Mouse (Mus musculus) frontal cortex, postnatal 14 days (tissue): ENCODE results near the gene B3gntl1.
"Not testable (repeated sequence)": the region's sequence is repeated elsewhere in the genome, so short reads cannot be mapped to it uniquely, and the experiment has no call there.

Source experiments
- DNase-seq, 2 experiments: peaks; one replicate each; pipeline ENCODE4 v3.0.0; 2022; ENCODE audit warnings: low spot score in 2 of 2

B3gntl1 gene

DNA sequence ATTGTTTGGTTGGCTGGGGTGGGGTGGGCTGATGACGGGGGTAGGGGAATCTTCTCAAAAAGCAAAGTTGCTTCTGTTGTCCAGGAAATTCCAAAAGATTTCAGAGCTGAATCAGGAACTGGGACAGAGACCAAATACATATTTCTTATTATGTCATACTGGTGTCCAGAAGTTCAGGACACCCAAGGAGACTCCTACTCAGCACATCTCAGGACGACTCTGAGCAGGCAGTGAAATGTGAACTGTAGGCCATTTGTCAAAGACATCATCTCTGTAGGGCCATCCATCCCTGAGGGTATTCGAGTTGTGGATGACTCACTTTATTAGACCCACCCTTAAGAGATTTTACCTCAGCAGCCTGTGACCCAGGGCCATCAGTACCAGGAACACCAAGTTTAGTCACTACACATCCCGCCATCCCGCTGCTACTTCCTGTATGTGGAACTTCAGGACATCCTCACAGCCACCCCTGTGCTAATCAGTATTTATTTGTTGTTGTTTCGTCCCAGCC lies 12.6 kb upstream of the B3gntl1 start:
- no peak for DNase-seq

DNA sequence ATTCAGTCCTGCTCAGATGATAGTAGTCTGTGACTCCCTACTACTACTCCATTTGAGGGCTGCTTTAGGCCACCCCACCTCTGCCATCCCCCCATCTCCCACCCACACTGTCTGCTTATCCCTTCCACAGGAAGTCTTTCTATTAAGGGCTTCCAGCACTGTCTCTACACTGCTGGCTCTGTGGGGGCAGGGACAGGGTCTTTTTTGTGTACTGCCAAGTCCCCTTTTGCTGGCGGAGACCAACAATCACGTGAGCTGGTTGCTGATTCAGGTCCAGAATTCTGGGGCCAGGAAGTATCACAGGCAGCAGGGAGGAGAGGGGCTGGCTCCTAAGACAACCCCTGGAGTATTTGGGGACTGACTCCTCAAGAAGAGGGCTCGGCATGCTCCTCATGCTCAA lies 10.3 kb upstream of the B3gntl1 start:
- DNase-seq = no peak

DNA sequence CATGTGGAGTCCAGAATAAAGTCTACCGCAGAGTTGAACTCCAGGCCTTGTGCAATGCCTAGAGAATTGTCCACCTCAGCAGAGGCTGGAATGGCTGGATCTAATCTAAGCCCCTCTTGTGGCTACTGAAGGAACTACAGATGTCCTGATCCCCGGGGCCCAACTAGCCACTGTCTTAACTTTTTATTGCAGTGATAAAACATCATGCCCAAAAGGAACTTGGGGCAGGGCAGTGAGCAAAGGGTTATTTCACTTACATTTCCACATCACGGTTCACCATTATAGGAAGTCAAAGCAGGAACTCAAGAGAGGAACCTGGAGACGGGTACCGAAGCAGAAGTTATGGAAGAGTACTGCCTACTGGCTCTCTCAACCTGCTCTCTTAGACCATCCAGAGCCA lies 7.8 kb upstream of the B3gntl1 start:
- DNase-seq = no peak

DNA sequence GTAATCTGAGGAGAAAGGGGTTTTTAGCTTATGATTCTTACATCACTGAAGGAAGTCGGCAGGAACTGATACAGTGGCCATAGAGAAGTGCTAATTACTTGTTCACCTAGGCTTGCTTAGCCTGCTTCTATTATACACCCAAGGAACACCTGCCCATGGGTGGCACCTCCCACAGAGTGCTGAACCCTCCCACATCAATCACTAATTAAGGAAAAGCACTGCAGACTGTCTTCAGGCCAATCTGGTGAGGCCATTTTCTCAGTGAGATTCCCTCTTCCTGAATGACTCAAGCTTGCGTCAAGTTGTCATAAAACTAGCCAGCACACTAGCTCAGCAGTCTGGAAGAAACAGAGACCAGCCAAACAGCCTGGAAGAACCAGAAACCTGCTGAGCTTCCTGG lies 6.6 kb upstream of the B3gntl1 start:
- no peak for DNase-seq

DNA sequence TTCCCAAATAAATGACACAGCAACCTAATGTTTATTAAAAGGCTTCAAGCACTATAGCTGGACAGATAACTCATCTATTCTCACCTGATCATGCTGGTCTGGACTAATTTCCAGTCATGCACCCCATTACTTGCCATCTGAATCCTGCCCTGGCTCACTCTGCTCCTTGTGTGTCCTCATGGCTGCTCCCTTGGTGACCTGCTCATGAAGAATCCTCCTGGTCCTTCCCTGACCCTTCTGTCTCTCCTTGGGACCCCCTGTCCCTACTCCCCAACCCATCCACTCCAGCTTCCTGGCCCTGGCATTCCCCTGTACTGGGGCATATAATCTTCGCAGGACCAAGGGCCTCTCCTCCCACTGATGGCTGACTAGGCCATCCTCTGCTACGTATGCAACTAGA lies 3.9 kb upstream of the B3gntl1 start:
- no peak for DNase-seq

DNA sequence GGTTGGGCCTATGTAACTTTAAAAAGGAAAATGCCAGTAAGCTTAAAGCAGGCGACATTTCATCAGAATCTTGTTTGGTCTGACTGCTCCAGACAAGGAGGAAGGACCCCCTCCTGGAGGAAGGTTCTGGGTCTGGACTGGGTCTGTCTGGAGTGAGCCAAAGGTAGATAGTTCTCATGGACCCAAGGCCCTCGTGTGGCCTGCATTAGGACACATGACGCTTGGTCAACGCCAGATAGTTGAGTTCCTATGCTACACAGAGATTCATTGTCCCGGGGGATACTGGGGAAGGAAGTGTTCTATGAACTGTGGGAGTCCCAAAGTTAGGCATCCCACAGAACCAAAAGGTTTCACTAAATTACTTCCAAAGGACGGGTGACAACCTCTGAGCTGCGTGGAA lies 676 bp upstream of the B3gntl1 start:
- no peak for DNase-seq

DNA sequence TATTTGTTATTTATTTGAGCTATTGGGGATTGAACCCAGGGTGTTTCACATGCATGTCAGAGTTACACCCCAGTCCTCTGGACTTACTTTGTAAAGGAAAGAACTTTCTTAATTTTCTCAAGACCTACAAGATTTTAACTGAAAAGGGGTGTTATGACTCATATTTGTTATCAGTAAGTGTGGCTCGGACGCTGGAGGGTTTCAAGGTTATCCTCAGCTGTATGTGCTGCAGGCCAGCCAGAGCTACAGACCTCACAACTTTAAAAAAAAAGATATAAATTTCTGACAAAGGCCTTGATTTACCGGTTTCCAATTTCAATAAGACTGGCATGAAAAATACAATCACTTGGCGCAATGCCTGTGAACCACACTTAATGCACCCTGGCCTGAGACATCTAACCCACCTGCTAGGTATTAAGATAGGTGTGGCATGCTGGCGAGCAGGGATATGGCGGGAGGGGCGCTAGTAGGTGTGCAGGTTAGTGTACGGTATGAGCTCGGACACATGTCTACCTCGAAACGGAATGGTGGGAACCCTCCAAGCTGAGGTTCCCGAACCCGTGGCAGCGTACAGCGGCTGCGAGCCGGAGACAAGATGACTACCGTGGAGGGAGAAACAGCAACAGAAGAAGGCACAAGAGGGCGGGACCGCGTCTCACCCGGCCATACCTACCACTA lies 502 bp downstream of the B3gntl1 start:
- no peak for DNase-seq

DNA sequence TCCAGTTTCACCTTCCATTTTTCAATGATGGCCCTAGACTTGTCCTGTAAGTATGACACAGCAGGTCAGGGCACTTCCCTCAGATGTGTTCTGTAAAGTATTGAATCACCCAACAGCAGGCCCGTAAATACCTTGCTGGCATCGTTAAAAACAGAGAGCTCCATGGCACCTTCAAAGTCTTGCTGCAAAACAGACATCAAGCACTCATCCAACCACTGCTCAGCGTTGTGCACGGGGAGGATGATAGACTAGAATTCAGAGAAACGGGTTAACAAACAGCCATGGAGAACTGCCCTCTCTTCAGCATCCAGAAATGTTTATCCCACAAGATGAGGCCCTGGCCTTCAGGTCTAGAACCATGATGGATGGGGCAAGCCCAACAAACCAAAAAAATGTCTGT lies 2.0 kb downstream of the B3gntl1 start:
- DNase-seq = no peak

DNA sequence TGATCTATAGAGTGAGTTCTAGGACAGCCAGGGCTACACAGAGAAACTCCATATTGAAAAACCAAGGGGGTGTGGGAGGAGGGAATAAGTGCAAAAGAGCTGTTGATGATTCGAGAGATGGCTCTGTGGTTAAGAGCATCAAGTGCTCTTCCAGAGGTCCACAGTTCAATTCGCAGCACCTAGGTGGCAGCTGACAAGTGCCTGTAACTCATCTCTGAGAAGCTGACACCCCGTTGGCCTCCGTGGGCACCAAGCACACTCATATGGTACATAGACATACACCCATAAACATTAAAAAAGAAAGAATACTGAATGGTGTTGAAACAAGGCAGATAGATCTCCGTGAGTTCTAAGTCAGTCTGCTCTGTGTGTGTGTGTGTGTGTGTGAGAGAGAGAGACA lies 4.2 kb downstream of the B3gntl1 start:
- no peak for DNase-seq

DNA sequence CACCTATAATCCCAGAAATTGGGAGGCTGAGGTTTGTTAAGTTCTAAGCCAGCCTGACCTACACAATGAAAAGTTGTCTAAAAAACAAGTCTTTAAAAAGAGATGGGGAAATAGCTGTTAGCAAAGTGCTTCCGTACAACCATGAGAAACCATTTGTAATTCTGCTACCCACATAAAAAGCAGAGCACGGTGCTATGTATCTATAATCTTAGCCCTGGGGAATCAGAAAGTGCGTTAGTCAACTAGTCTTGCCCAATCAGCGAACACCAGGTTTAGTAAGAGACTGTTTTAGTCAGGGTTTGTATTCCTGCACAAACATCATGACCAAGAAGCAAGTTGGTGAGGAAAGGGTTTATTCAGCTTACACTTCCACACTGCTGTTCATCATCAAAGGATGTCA lies 5.4 kb downstream of the B3gntl1 start:
- DNase-seq = no peak

DNA sequence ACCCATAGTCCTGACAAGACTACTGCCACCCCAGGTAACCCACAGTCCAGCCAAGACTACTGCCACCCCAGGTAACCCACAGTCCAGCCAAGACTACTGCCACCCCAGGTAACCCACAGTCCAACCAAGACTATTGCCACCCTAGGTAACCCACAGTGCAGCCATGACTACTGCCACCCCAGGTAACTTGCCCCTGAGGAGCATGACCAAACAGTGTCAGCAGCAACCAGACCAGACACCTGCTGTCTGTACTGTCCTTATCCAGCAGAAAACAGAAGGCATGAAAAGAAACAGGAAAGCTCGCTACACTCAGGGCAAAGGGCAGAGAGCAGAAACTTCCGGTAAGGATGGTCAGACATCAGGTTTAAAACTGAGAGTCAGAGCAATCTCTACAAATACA lies 11.8 kb downstream of the B3gntl1 start:
- DNase-seq = no peak

DNA sequence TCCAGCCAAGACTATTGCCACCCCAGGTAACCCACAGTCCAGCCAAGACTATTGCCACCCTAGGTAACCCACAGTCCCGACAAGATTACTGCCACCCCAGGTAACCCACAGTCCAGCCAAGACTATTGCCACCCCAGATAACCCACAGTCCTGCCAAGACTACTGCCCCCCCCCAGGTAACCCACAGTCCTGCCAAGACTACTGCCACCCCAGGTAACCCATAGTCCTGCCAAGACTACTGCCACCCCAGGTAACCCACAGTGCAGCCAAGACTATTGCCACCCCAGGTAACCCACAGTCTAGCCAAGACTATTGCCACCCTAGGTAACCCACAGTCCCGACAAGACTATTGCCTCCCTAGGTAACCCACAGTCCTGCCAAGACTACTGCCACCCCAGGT lies 12.3 kb downstream of the B3gntl1 start:
- DNase-seq = not testable (repeated sequence)

DNA sequence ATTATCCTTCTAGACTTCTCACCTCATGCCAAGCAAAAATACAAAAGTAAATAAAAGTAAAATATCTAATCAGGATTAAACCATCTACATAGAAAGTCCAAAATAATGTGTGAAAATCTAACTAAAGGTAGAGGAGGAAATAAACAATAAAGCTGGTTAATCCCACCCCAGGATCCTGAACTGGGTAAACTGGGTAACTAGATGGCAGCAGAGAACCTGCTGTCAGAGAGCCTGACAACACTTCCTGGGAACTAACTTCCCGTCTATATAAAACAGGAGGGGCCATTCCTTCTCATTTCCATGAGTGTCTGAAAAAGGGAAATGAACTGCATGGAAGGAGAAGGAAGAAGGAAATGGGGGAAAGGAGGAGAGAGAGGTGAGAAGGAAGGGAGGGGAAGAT lies 14.8 kb downstream of the B3gntl1 start:
- no peak for DNase-seq

DNA sequence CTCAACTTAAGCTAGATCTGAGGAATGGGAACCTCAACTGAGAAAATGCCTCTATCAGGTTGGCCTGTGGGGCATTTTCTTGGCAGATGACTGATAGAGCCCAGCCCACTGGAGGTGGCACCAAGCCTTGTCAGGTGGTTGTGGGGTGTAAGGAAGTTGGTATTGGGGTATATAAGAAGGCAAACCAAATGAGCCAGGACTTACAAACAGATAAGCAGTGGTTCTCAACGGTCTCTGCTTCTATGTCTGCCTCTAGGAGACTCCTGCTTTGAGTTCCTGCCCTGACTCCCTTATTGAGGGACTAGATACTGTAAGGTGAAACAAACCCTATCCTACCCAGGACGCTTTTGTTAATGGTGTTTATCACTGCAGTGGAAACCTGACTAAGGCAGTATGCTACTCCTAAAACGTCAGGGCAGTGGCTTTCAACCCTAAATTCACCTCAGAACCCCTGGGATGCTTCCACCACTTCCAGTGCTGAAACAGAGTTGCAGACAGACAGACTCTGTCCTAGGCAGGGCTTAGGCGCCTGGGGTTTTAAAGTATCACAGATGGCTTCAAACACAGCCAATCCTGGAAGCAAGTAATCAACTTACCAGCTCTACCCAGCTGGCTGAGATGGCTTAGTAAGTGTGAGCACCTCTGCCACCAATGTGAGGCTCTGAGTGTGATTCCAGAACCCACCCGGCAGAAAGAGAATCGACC lies 17.0 kb downstream of the B3gntl1 start:
- DNase-seq = no peak

DNA sequence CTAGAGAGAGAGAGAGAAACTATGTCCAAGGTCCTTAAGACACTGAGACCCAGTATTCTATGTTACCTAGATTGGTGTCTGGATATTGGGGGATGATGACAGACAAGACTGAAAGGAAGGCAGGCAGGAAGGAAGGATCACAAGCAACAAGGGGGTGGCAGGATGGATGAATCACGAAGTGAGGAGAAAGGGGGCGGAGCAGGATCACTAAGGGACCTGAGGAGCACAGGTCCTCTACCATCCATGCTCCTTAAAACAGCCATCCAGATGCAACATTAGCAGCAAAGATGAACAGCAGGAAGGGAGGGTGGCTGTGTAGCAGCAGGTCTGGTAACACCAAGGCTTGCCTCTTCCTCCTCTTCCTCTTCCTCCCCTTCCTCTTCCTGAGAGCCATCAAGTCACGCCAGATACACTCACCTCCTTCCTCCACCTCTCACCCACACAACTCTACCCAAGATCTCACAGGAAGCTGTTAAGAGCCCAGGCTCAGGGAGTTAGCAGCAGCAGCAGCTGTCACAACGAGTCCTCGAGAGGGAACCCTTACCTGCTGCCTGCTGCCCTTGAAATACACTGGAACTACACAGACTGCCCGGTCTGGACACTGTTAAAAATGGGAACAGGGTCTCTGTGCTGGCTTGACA lies 17.7 kb downstream of the B3gntl1 start:
- DNase-seq = no peak

DNA sequence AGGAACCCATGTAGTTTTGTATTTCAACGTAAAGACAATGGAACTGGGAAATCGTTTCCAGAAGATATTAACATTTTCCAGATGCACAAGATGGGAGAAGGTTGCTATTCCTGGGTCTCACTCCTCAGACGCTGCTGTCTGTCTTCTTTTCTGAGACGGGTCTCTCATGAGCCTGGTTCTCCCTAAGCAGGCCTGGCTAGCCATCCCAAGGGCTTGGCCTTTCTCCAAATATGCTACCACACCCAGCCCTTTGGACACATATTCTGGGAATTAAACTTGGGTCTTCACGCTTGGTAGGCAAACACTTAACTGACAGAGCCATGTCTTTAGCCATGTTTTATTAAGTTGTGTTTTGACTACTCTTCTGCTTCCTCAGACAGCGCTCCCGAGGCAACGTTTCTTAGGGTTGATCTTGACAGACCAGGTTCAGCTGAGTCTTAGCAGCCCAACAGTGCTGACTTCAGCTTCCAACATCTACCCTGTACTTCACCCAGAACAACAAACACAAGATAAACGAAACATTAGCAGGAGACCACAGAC lies 18.5 kb downstream of the B3gntl1 start:
- no peak for DNase-seq

DNA sequence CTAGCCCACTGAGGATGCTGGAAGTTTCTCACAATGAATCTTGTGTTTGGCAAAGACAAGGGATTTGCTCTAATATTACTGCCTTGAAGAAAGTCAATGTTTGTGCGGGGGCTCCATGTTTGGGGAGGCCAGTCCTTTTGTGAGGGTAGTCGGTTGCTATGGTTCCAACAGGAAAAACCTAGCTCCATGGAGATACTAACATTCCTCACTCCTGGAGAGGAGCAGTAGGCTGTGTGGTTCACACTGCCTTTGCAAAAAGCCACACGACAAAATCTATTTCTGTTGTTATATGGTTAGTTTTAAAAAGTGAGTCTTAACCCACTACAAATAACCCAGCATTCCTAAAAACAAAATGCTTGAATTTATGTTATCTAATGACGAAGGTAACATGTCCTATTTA lies 19.3 kb downstream of the B3gntl1 start:
- DNase-seq = no peak

DNA sequence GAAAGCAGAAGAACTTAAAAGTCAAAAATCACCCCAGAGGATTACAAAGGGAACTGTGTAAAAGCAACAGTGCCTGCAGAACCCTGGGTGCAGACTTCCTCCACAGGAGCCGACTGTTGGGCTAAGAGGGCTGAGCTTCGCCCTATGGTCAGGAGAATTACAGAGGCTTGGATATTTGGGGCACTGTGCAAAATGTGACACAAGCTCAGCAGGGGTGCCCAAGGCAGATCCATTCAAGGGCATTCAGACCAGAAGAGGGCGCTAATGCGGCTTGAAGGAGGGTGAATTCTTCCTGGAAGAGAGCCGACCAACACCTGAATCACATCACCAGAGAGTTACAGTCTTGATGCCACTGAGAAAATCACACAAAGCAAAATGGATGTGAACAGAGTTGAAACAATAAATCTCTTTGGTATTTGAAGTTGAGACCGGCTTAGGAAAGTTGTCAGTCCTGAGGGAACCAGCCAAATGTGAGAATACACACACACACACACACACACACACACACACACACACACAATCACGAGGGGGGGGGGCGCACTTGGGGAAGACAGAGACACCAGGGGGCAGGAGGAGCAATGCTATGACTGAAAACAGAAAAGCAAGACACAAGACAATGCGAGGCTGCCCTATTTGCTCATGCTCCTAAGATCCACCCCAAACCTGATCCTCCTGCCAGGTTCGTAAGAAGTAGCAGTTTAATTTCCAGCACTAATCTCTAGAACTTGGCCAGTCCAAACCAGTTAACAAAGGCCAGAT lies 20.2 kb downstream of the B3gntl1 start:
- peak in 1 of 2 experiments; percentile 39 for DNase-seq

DNA sequence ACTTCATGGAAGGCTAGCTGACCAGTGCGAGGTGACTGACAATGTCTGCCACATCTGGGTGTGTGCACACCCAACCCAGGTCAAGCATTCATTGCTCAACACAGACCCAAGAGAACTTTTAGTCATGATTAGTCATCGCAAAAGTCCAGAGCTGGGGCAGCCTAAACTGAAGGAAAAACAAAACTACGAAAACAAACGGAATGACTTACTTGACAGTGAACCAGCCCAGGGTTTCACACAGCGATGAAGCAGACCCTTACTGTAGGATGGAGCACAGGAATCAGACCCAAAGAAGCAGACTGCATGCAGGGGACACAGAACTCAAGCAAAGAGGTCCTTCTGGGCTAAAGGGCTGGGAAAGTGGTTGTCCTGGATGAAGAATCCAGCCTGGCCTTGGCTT lies 21.0 kb downstream of the B3gntl1 start:
- DNase-seq = no peak

DNA sequence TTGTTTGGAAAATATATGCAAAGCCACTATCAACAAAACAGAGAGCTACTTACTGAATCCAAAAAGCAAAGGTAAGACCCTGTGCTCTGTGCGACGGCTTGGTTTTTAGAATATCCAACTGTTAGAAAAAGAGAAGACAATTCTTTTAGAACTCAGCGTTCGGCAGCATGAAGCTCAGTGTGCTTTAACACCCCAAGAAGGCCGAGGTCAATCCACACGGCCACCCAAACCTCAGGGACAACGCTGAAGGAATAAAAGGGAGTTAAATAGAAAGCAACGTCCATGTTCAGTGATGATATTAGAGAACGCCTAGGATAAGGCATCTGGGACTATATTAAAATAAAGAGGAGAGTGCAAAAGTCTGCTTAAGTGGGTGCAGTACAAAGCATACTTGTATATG lies 21.4 kb downstream of the B3gntl1 start:
- DNase-seq = no peak

DNA sequence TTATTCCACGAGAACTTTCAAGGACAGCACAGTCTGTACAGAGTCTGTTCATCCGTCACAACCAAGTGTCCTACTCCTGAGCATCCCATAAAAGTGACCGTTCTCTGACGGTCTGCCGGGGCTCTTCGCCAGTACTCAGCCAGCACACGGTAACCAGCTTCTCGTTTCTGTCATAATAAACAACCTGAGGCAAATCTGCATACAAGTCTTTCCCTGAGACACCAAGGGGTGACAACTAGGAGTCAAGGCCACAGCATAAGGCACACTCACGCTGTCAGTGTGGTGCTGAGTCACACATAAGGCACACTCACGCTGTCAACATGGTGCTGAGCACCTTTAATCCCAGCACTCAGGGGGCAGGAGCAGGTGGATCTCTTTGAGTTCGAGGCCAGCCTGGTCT lies 22.3 kb downstream of the B3gntl1 start:
- DNase-seq = no peak

DNA sequence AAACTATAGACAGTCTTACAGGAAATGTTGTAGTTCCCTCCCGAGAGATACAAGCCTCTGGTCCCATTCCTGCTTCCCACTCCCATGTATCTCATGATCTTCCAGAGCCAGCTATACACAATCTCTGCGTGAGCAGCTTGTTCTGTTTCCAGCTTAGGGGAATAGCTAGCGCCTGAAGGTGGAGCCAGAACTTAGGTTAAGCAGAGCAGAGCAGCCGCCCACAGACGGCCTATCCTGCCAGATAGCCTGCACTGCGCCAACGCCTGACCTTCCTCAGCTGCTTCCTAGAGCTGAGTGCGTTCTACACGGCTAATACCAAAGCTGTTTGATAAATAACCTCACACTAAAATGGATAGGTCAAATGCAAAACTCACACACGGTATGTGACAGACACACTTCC lies 23.1 kb downstream of the B3gntl1 start:
- no peak for DNase-seq
